Mouse (Mus musculus): Measurements from ENCODE around the gene Il6st. TPM values are rescaled to one million over a fixed set of nuclear protein-coding genes. Genes with fewer than 3 reads are reported as not detected.

Il6st gene
- polyA plus RNA-seq, 1 experiment from 2014 or later: 11.1 TPM

DNA sequence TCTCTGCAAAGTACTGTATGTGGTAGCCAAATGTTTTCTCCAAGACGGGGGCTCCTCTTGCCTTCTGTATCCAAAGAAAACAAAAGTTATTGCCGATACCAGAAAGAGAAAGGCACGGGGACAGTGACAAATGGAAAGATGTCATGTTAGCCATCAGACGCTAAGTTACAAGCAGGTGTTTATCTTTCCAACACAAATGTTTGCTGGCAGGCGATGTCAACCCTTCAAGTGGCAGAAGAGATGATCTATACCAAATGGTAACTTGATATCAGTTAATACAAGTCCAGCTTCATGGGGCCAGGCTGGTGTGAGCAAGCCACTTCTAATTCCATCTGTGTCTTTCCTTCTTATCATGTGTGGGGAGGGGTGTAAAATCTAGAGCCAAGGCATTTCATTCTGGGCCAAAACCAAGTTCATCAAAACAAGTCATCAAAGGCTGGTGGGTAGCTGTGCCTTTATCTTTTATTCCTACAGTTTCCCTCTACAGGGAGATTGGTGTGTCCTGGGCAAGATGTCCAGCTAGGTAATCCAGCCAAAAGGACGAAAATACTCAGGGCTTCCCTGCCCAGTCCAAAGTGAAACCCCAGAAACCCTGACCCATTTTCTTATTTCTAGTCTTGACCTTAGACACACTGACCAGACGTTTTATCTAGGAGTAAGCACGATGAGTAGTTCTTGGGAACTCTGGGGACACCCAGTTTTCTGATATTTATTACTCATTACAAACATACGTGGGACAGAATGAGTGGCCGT, 77.5 kb downstream of the Il6st start:
- Histone ChIP-seq H3K4me3 (no peak overlapping the region), H3K9me3 (replicated peaks) (no peaks in the 10 kb centered on the region), H3K9ac (no peak overlapping the region), H3K4me2 (peak overlapping the region; percentile 22), H3K36me3 (no peaks in the 10 kb centered on the region), H3K27ac (no peak overlapping the region), H3K27me3 (replicated peaks) (no peaks in the 10 kb centered on the region), H3K4me1 (peaks cover 12% of the 10 kb centered on the region)
- 45% methylated on average over 10 of the region's 10 CpGs for WGBS (ENCODE audit: insufficient replicate concordance)
- ATAC-seq: peak; percentile 71

DNA sequence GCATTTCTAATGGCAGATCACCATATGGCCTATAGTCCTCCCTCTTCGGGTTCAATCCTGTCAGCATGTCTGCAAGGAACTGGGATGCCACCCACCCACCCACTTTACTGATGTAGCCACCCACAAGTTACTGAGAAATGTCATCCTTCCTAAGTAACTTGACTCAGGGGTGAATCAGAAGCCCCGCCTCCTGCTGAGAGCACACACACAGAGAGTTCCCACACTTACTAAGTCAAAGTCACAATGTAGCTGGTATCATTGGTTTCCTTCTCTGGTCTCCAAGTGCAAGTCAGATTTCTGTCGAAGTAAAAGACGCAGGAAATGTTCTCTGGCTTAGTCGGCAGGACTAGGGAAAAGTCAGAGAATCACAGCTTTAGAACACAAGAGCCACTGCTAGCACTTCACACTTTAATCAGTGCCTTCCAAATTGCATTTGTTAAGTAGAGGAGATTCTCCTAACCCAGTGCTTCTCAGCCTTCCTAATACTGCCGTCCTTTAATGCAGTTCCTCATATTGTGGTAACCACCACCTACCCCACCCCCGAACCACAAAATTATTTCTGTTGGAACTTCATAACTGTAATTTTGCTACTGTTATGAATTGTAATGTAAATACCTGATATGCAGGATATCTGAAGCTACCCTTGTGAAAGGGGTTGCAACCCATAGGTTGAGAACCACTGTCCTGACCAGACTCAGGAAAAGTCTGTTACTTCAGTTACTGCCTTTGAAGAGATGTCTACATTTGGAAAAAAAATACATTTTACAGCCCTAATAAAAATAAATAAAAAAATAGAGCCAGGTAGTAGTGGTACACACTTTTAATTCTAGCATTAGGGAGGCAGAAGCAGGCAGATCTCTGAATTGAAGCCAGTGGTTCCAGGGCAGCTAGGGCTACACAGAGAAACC, 88.0 kb downstream of the Il6st start:
- 52% methylated on average over 7 of the region's 7 CpGs for WGBS (ENCODE audit: insufficient replicate concordance)
- no peak overlapping the region for H3K4me3 ChIP-seq
- no peaks in the 10 kb centered on the region for H3K4me1 ChIP-seq
- no peak overlapping the region for H3K27ac ChIP-seq
- no peaks in the 10 kb centered on the region for H3K27me3 ChIP-seq (replicated peaks)
- H3K9me3 ChIP-seq (replicated peaks): no peaks in the 10 kb centered on the region
- H3K9ac ChIP-seq: no peak overlapping the region
- no peaks in the 10 kb centered on the region for H3K36me3 ChIP-seq
- no peak for ATAC-seq
- no peak overlapping the region for H3K4me2 ChIP-seq

DNA sequence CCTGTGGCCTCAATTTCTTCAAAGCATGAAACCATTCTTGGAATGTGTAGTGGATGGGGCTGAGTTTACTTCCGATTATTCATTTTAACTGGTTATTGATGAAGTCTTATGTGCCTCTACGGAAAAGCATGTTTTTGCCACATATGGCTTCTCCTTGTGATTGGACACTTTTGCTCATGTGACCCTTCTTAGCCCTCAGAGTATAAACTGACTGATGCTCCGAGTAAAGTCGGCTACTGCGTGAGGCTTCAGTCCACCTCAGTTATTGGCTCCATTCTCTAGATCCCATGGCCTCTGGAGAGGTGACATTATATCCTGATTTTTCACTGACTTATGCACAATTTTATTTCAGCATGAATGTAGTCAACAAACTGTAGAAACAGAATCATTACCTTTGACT, 89.4 kb downstream of the Il6st start:
- Histone ChIP-seq H3K9me3 (replicated peaks) (no peaks in the 10 kb centered on the region), H3K4me1 (no peaks in the 10 kb centered on the region)
- 80% methylated on average over 5 of the region's 5 CpGs for WGBS (ENCODE audit: insufficient replicate concordance)

DNA sequence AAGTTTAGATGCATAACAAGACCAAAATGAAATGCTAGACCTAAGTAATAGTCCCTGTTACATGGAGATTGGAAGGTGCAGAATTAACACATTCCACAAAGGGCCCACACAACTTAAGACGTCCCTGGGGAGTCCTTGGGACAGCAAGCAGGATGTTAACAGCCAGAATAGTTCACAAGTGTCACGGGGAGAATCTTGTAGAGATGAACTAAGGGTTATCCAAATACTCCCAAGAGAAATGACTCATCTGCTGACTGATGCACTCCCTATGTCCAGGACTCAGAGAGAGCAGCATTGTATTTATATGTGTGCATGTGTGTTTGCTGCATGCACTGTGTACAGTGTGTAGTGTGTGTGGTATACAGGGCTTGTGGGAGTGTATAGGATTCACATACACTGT, 92.6 kb downstream of the Il6st start:
- Histone ChIP-seq H3K9ac (no peak overlapping the region), H3K4me2 (no peak overlapping the region), H3K4me1 (no peaks in the 10 kb centered on the region), H3K9me3 (replicated peaks) (no peaks in the 10 kb centered on the region), H3K36me3 (no peaks in the 10 kb centered on the region), H3K4me3 (no peak overlapping the region), H3K27ac (no peak overlapping the region), H3K27me3 (replicated peaks) (no peaks in the 10 kb centered on the region)
- 41% methylated on average over 2 of the region's 2 CpGs for WGBS (ENCODE audit: insufficient replicate concordance)
- no peak for ATAC-seq

More for the DNA sequence above, 89.4 kb downstream of the Il6st start:
- H3K4me3 ChIP-seq: no peak overlapping the region
- no peak overlapping the region for H3K27ac ChIP-seq
- no peak overlapping the region for H3K9ac ChIP-seq
- ATAC-seq: no peak
- no peak overlapping the region for H3K4me2 ChIP-seq
- no peaks in the 10 kb centered on the region for H3K27me3 ChIP-seq (replicated peaks)
- no peaks in the 10 kb centered on the region for H3K36me3 ChIP-seq

Other genes starting within 250 kb of the Il6st start
- 0.08 and 0.26 TPM in 2 replicates for gene Ankrd55, start 175.6 kb upstream of the Il6st start, polyA plus RNA-seq (2016; fragmentation: Nextera tagmentation; extraction: Ambion mirVana)
- gene Il31ra, start 130.3 kb downstream of the Il6st start, polyA plus RNA-seq (2016; fragmentation: Nextera tagmentation; extraction: Ambion mirVana): 0.06 and 0.14 TPM in 2 replicates
- gene Ddx4, start 188.4 kb downstream of the Il6st start, polyA plus RNA-seq (2016; fragmentation: Nextera tagmentation; extraction: Ambion mirVana): 0.35 and 0.49 TPM in 2 replicates
- gene Slc38a9, start 196.7 kb downstream of the Il6st start, polyA plus RNA-seq (2016; fragmentation: Nextera tagmentation; extraction: Ambion mirVana): 12.1 and 13.6 TPM in 2 replicates